In genomic region chr8:72762306-72762705, GRCm38 (mm10) we compare ENCODE assay signal across 11 mouse cellular contexts. TPM values are rescaled to one million over a fixed set of nuclear protein-coding genes. Genes with fewer than 3 reads are reported as not detected.
A peak's percentile ranks its signal among the peaks of the same experiment; 100 is the strongest.
DNase-seq lines count a peak whose midpoint lies in the region; ATAC-seq lines count a peak whose summit lies in the region.
"Had no signal": no experiment of that assay in that cellular context is flagged by ENCODE, and none has a peak within 500 bp of the region (broad histone marks: within the 10 kb centered on the region; RNA-seq: fewer than 3 reads in every experiment).

No protein-coding gene starts in this region.

- H3K4me3 ChIP-seq in heart, embryonic 16.5 days (ENCODE audit: low read length), result no peak overlapping the region
- H3K4me3 ChIP-seq in heart, embryonic 11.5 days (ENCODE audit: low read depth, low read length), result no peak overlapping the region
- H3K4me3 ChIP-seq in lung, embryonic 15.5 days, result no peak overlapping the region
- peak overlapping the region; percentile 60 for H3K4me3 ChIP-seq in brown adipose tissue, adult 24 weeks (ENCODE audit: insufficient read depth, low read depth, low read length)
- no peak overlapping the region for H3K4me3 ChIP-seq in hindbrain, embryonic 14.5 days (replicated peaks; ENCODE audit: low read length)
- H3K4me3 ChIP-seq: embryonic facial prominence, embryonic 13.5 days had no signal

- H3K4me2 ChIP-seq in heart, embryonic 16.5 days (ENCODE audit: low read depth, low read length), result peak overlapping the region; percentile 34
- H3K4me2 ChIP-seq in heart, embryonic 11.5 days, result no peak overlapping the region
- H3K4me2 ChIP-seq in lung, embryonic 15.5 days, result peak overlapping the region; percentile 10; the same call in 1 of the 2 replicates
- no peak overlapping the region for H3K4me2 ChIP-seq in hindbrain, embryonic 14.5 days (replicated peaks)
- H3K4me2 ChIP-seq: embryonic facial prominence, embryonic 13.5 days had no signal

- H3K27ac ChIP-seq in heart, embryonic 16.5 days (ENCODE audit: low read length), result 0 out of 2 replicates have a peak overlapping the region, but pooled peaks have one; percentile 40
- H3K27ac ChIP-seq in heart, embryonic 11.5 days (ENCODE audit: low read depth, low read length), result no peak overlapping the region
- H3K27ac ChIP-seq in lung, embryonic 15.5 days, result no peak overlapping the region; the same call in 1 of the 2 replicates
- peak overlapping the region; percentile 78 for H3K27ac ChIP-seq in brown adipose tissue, adult 24 weeks (replicated peaks; ENCODE audit: low read depth, low read length)
- H3K27ac ChIP-seq in hindbrain, embryonic 14.5 days, result no peak overlapping the region
- H3K27ac ChIP-seq: embryonic facial prominence, embryonic 13.5 days; macrophage had no signal

- no peaks in the 10 kb centered on the region for H3K27me3 ChIP-seq in heart, embryonic 16.5 days (ENCODE audit: control insufficient read depth, insufficient read depth, low read length)
- H3K27me3 ChIP-seq in heart, embryonic 11.5 days (ENCODE audit: control insufficient read depth, insufficient read depth, low read length), result no peaks in the 10 kb centered on the region
- H3K27me3 ChIP-seq in lung, embryonic 15.5 days, result no peaks in the 10 kb centered on the region
- H3K27me3 ChIP-seq in hindbrain, embryonic 14.5 days (ENCODE audit: control insufficient read depth, insufficient read depth, low read length), result no peaks in the 10 kb centered on the region
- H3K27me3 ChIP-seq: embryonic facial prominence, embryonic 13.5 days had no signal

- 83% methylated on average over 12 of the region's 12 CpGs for WGBS in heart, embryonic 16.5 days
- WGBS in heart, embryonic 11.5 days (ENCODE audit: insufficient replicate concordance), result 81% methylated on average over 12 of the region's 12 CpGs
- WGBS in lung, embryonic 15.5 days, result 82% methylated on average over 12 of the region's 12 CpGs
- WGBS in hindbrain, embryonic 14.5 days, result 93% methylated on average over 12 of the region's 12 CpGs

- no peak overlapping the region; the same call in 1 of the 2 replicates for H3K9ac ChIP-seq in heart, embryonic 16.5 days (ENCODE audit: low read length)
- no peak overlapping the region for H3K9ac ChIP-seq in heart, embryonic 11.5 days (ENCODE audit: low read depth, low read length)
- H3K9ac ChIP-seq in lung, embryonic 15.5 days, result no peak overlapping the region
- no peak overlapping the region for H3K9ac ChIP-seq in hindbrain, embryonic 14.5 days
- H3K9ac ChIP-seq: embryonic facial prominence, embryonic 13.5 days had no signal

- no peaks in the 10 kb centered on the region for H3K9me3 ChIP-seq in heart, embryonic 16.5 days (replicated peaks; ENCODE audit: control insufficient read depth, low read length)
- H3K9me3 ChIP-seq in heart, embryonic 11.5 days (replicated peaks; ENCODE audit: control insufficient read depth, low read length), result no peaks in the 10 kb centered on the region
- H3K9me3 ChIP-seq in lung, embryonic 15.5 days, result no peaks in the 10 kb centered on the region
- no peaks in the 10 kb centered on the region for H3K9me3 ChIP-seq in hindbrain, embryonic 14.5 days (ENCODE audit: control insufficient read depth, low read length)
- H3K9me3 ChIP-seq: embryonic facial prominence, embryonic 13.5 days had no signal

- DNase-seq in lung, postnatal 14 days, result no peak
- no peak for DNase-seq in B cell, adult 2 months
- DNase-seq in hindbrain, embryonic 14.5 days (ENCODE audit: low spot score), result no peak

- ATAC-seq in heart, embryonic 16.5 days (replicated peaks; ENCODE audit: extremely low read depth, insufficient read depth, low FRiP score), result no peak
- ATAC-seq in heart, embryonic 11.5 days (replicated peaks; ENCODE audit: insufficient number of reproducible peaks, low FRiP score, low TSS enrichment), result no peak
- no peak for ATAC-seq in lung, embryonic 15.5 days (ENCODE audit: borderline replicate concordance, extremely low read depth, low FRiP score, low TSS enrichment)
- peak; percentile 63 for ATAC-seq in megakaryocyte progenitor cell, adult 5-6 weeks (replicated peaks; ENCODE audit: poor library complexity)
- no peak for ATAC-seq in hindbrain, embryonic 14.5 days (ENCODE audit: low FRiP score)
- ATAC-seq: hindbrain, embryonic 16.5 days had no signal

- peaks cover 9% of the 10 kb centered on the region for H3K4me1 ChIP-seq in heart, embryonic 16.5 days (ENCODE audit: control insufficient read depth, insufficient read depth, low read length)
- H3K4me1 ChIP-seq in heart, embryonic 11.5 days (ENCODE audit: control insufficient read depth, insufficient read depth, low read length), result peaks cover 2% of the 10 kb centered on the region; the same call in 1 of the 2 replicates
- peaks cover 3% of the 10 kb centered on the region; the same call in 1 of the 2 replicates for H3K4me1 ChIP-seq in lung, embryonic 15.5 days
- H3K4me1 ChIP-seq in brown adipose tissue, adult 24 weeks (ENCODE audit: control insufficient read depth, insufficient read depth, insufficient read length, low read length), result peaks cover 8% of the 10 kb centered on the region
- no peaks in the 10 kb centered on the region for H3K4me1 ChIP-seq in hindbrain, embryonic 14.5 days (replicated peaks; ENCODE audit: control insufficient read depth, insufficient read depth, low read length)

- peaks cover 13% of the 10 kb centered on the region for H3K36me3 ChIP-seq in heart, embryonic 16.5 days (ENCODE audit: control insufficient read depth, insufficient read depth)
- H3K36me3 ChIP-seq in heart, embryonic 11.5 days (ENCODE audit: control insufficient read depth, insufficient read depth, low read length), result peaks cover 10% of the 10 kb centered on the region
- H3K36me3 ChIP-seq in lung, embryonic 15.5 days, result peaks cover 15% of the 10 kb centered on the region
- peaks cover 18% of the 10 kb centered on the region for H3K36me3 ChIP-seq in hindbrain, embryonic 14.5 days (replicated peaks; ENCODE audit: control insufficient read depth, insufficient read depth)

RNA-seq across cellular contexts. Expression of gene F2rl3, which starts 0.6 kb away (rescaled TPM):
- polyA plus RNA-seq in heart, embryonic 16.5 days (2015; fragmentation: Nextera tagmentation; extraction: Ambion mirVana), result 1.6 and 1.7 TPM in 2 replicates
- polyA plus RNA-seq in heart, embryonic 11.5 days (2014; fragmentation: Nextera tagmentation; extraction: Ambion mirVana), result 1.2 and 1.3 TPM in 2 replicates
- polyA plus RNA-seq in lung, embryonic 15.5 days (2015; fragmentation: Nextera tagmentation; extraction: Ambion mirVana), result 3.0 and 4.0 TPM in 2 replicates
- polyA plus RNA-seq in brown adipose tissue, adult 24 weeks (2012; ENCODE audit: insufficient read depth, insufficient read length, missing spikeins), result 0.59 and 0.88 TPM in 2 replicates
- 2.6 and 2.9 TPM in 2 replicates for total RNA-seq in megakaryocyte progenitor cell, adult 5-6 weeks (2015)
- 3.0 and 3.1 TPM in 2 replicates for total RNA-seq in megakaryocyte progenitor cell, adult 5-6 weeks (2017)
- polyA plus RNA-seq in hindbrain, embryonic 14.5 days (2014; fragmentation: Nextera tagmentation; extraction: Ambion mirVana), result 0.39 and 0.57 TPM in 2 replicates
- polyA plus RNA-seq: macrophage had no signal

RNA-seq across cellular contexts. Expression of gene Sin3b, which starts 39.2 kb away (rescaled TPM):
- polyA plus RNA-seq in heart, embryonic 16.5 days (2015; fragmentation: Nextera tagmentation; extraction: Ambion mirVana), result 160 and 166 TPM in 2 replicates
- polyA plus RNA-seq in heart, embryonic 11.5 days (2014; fragmentation: Nextera tagmentation; extraction: Ambion mirVana), result 152 and 153 TPM in 2 replicates
- polyA plus RNA-seq in lung, embryonic 15.5 days (2015; fragmentation: Nextera tagmentation; extraction: Ambion mirVana), result 162 and 164 TPM in 2 replicates
- polyA plus RNA-seq in brown adipose tissue, adult 24 weeks (2012; ENCODE audit: insufficient read depth, insufficient read length, missing spikeins), result 71.7 and 88.8 TPM in 2 replicates
- 81.9 and 87.4 TPM in 2 replicates for total RNA-seq in megakaryocyte progenitor cell, adult 5-6 weeks (2015)
- total RNA-seq in megakaryocyte progenitor cell, adult 5-6 weeks (2017), result 79.8 and 86.7 TPM in 2 replicates
- polyA plus RNA-seq in hindbrain, embryonic 14.5 days (2014; fragmentation: Nextera tagmentation; extraction: Ambion mirVana), result 179 and 185 TPM in 2 replicates

Comparison
In these comparisons a context has a peak if more than half of its experiments do, and no peak if none do; other contexts are left out.
1. H3K27ac ChIP-seq: peak in heart, embryonic 16.5 days (single experiment) and brown adipose tissue, adult 24 weeks (single experiment); none in heart, embryonic 11.5 days (single experiment), lung, embryonic 15.5 days (single experiment) and hindbrain, embryonic 14.5 days (single experiment).
2. H3K4me2 ChIP-seq: peak in heart, embryonic 16.5 days (single experiment) and lung, embryonic 15.5 days (single experiment); none in heart, embryonic 11.5 days (single experiment) and hindbrain, embryonic 14.5 days (single experiment).